Mouse (Mus musculus) B cell, adult 2 months (primary cell): ENCODE data around the gene Glra2.
"Not testable (repeated sequence)": the region's sequence is repeated elsewhere in the genome, so short reads cannot be mapped to it uniquely, and the experiment has no call there.

Experiments used
- DNase-seq, 2 experiments: peaks; one replicate each; pipeline ENCODE4 v3.0.0; 2022

The Glra2 gene

DNA sequence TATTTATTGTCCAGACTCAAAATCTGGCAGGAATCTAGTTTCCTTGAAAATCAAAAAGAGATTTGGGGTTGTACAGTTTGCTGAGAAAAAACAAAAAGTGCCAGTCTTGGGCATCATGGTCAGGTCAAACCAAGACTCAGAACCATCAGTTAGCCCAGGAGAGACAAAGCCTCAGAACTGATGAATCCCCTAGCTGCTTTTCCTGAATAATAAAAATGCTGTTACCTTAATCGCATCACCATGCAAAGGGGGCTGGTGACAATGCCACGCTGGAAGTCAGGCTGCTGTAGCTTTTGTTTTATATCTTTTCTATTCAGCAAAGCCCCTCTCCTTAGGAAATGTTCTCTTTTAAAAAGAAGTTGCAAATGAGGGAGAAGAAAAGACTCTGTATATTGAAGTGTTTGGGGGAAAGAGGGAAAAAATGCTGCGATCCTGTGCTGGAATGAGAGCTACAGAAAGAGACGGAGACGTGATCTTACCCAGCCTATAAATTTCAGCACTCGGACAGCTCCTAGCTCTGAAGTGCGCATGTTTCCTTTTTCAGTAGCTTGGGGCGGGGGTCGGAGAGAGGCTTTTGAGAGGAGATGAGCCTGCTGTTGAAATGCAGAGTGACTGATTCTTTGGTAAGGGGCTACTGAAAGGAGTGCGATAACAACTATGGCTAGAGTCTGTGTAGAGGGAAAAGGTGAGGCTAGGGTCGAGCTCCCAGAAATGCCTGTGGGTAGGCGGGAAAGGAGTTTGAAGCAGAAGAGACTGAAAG lies at the start of gene Glra2:
Glra2 (minus strand) TSS at position 455 of the 760 bp plus-strand sequence.
- no peak for DNase-seq

- DNase-seq = no peak
These were observed 35.6 kb upstream of the Glra2 start for GRCm38 (mm10) chrX:165362798-165363197.

DNA sequence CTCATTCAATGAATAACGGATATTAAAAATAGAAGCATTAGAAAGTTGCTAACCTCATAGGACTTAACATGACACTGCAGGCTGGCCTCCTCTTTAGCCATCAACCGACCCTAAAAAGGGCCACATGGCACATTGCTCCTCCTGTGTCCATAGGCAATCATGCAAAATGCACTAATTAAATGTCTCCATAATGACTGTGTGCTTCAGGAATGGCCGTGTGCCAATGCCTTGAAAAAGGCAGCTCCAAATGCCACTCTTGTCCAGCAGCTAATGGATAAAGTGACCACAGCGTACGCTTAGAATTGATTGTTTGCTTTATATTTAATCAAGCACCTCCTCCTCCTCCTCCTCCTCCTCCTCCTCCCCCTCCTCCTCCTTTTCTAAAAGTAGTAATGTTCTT lies 17.4 kb upstream of the Glra2 start:
- no peak for DNase-seq

DNA sequence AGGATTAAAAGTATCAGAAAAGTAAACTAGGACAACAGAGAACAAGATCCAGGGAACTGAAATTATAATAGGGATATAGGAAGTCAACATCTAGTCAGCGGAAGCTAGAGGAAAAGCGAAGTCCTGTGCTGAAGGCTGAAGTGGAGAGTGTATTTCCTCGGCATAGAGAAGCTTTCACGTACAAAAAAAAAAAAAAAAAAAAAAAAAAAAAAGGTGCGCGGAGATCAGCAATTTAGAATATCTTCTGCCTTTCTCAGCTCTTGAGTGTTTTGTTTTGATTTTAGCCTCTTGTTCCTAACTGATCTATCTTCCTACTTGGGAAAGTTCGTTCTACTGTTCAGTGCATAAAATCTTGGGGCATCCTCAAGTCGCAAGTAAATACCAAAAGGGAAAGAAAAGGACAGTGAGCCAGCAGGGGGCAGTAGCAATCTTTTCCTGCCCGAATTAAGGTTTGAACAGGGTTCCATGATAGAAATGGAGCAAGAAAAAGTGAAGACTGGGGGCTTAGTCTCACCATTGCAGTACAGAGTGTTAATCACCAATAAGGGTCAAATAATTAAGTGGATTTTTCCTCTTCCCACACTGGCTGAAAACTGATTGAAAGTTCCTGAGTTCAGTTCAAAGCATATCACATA lies 623 bp upstream of the Glra2 start:
- no peak for DNase-seq

- no peak for DNase-seq
These were observed 133.6 kb downstream of the Glra2 start for GRCm38 (mm10) chrX:165193550-165193949.

DNA sequence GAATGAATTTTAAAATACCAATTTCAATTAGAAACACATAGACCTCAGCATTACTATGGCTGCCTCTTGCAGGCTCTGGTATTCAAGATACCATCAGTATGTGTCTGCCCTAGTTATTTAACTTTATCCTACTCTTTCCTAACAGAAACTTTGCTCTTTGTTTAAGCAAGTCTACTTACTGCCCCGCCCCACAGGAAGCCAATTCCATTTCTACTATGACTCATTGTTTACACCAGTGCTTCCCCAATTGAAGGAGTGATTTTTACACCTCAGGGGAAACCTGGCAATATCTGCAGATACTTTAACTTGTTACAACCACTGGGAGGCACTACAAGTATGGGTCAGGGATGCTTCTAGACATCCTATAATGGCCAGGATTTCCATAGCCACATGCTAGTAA lies 136.0 kb downstream of the Glra2 start:
- no peak for DNase-seq

DNA sequence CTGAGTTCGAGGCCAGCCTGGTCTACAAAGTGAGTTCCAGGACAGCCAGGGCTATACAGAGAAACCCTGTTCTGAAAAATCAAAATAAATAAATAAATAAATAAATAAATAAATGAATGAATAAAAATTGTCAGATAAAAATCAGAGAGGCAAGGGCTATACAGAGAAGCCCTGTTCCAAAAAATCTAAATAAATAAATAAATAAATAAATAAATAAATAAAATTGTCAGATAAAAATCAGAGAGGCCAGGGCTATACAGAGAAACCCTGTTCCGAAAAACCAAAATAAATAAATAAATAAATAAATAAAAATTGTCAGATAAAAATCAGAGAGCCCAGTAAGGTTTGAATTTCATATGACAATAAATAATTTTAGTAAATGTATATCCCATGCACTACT lies 144.2 kb downstream of the Glra2 start:
- DNase-seq = not testable (repeated sequence)

- no peak for DNase-seq
These were observed 170.6 kb downstream of the Glra2 start for GRCm38 (mm10) chrX:165156549-165156948.

- DNase-seq = no peak
These were observed 223.0 kb downstream of the Glra2 start for GRCm38 (mm10) chrX:165104171-165104570.
